Mouse (Mus musculus) intestine, embryonic 14.5 days (tissue): Measurements from ENCODE around the gene Mtfmt. TPM values are rescaled to one million over a fixed set of nuclear protein-coding genes. Genes with fewer than 3 reads are reported as not detected.

Source experiments
- ATAC-seq: fragments of 200-750 bp; cut with Nextera tagmentation; replicated peaks from 2 replicates; pipeline ENCODE4 v1.8.0; 2017; ENCODE audit warnings: low read depth, moderate number of reproducible peaks, moderate TSS enrichment, moderate library complexity; ENCODE audit not compliant: low FRiP score, low TSS enrichment
- DNase-seq: peaks from one replicate; pipeline ENCODE4 v3.0.0-alpha.2; 2018; ENCODE audit warnings: low spot score
- H3K27ac ChIP-seq: fragments of 300-500 bp; sonication (generic); 2 replicates; pipeline ENCODE4 v1.5.1; 2014; ENCODE audit warnings: low read depth, mild to moderate bottlenecking, control low read depth
- H3K27me3 ChIP-seq: fragments of 300-500 bp; sonication (generic); replicated peaks from 2 replicates; pipeline ENCODE4 v1.6.1; 2014; ENCODE audit warnings: low read length, control low read depth; ENCODE audit not compliant: control insufficient read depth, insufficient read depth
- H3K36me3 ChIP-seq: fragments of 300-500 bp; sonication (generic); 2 replicates; pipeline ENCODE4 v1.6.1; 2014; ENCODE audit warnings: low read length, control low read depth; ENCODE audit not compliant: control insufficient read depth, insufficient read depth
- H3K4me1 ChIP-seq: fragments of 300-500 bp; sonication (generic); replicated peaks from 2 replicates; pipeline ENCODE4 v1.6.1; 2014; ENCODE audit warnings: low read length, control low read depth, mixed read lengths; ENCODE audit not compliant: control insufficient read depth, insufficient read depth
- H3K4me2 ChIP-seq: fragments of 300-500 bp; sonication (generic); 2 replicates; pipeline ENCODE4 v1.6.1; 2014; ENCODE audit warnings: low read length
- H3K4me3 ChIP-seq: fragments of 300-500 bp; sonication (generic); 2 replicates; pipeline ENCODE4 v1.5.1; 2014; ENCODE audit warnings: low read depth, low read length, control low read depth, mixed read lengths
- H3K9ac ChIP-seq: fragments of 300-500 bp; sonication (generic); 2 replicates; pipeline ENCODE4 v1.6.1; 2014; ENCODE audit warnings: mild to moderate bottlenecking, low read length
- H3K9me3 ChIP-seq: fragments of 300-500 bp; sonication (generic); 2 replicates; pipeline ENCODE4 v1.6.1; 2016; ENCODE audit warnings: low read length, control low read depth; ENCODE audit not compliant: control insufficient read depth
- WGBS: fragments of 180-500 bp; shearing (Covaris S2); extraction: QIAGEN DNeasy Blood & Tissue Kit; methylation state at CpG from one replicate; pipeline ENCODE4 v1.1.7; 2014; 5-methylcytosine and 5-hydroxymethylcytosine counted together
- polyA plus RNA-seq: library from polyadenylated mRNA; unstranded; fragments of >200 nt; fragmentation: Nextera tagmentation; extraction: Ambion mirVana; gene quantifications from 2 replicates; pipeline ENCODE4 v1.2.1, GENCODE M21; 2014

The Mtfmt gene
- polyA plus RNA-seq, 1 experiment from 2014 or later: 19.5 TPM

DNA sequence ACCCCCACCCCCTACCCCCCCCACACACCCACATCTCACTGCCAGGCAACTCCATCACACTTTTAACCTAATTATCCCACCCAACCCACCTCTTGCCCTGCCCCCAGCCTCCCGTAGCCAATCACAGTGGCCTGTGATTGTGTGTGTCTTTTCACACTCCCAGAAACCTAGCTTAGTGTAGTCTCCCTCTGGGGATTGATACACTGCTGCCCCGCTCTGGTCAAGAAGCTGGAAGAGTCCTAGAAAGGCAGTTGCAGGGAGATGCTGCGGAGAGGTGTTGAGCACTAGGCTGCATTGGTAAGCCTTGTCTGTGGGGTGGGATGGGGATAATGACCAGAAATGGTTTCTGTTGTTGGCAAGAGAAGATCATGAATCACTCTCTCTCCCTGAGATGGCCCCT, 17.8 kb upstream of the Mtfmt start:
- peaks cover 12% of the 10 kb centered on the region; the same call in 1 of the 2 replicates for H3K27me3 ChIP-seq
- 23% methylated on average over 3 of the region's 3 CpGs for WGBS

DNA sequence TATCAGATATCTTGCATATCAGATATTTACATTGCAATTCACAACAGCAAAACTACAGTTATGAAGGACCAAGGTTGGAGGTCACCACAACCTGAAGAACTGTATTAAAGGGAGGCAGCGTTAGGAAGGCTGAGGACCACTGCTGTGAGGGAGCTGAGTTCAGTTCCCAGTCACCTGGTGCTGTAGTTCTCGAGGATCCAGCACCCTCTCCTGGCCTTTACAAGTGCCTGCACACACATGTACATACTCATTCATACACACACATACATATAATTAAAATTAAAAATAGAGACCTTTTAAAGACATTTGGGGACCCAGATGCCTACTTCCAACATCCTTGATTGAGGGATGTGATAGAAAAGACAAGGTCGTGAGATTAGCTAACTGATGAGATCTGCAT, 15.9 kb upstream of the Mtfmt start:
- Histone ChIP-seq H3K4me1 (no peaks in the 10 kb centered on the region), H3K27ac (no peak overlapping the region), H3K9ac (no peak overlapping the region), H3K27me3 (0 out of 2 replicates have a peak, but pooled peaks cover 3% of the 10 kb centered on the region), H3K9me3 (no peaks in the 10 kb centered on the region), H3K4me3 (no peak overlapping the region), H3K36me3 (no peaks in the 10 kb centered on the region), H3K4me2 (no peak overlapping the region)
- DNase-seq (no peak), ATAC-seq (no peak)
- WGBS: 80% methylated on average over 3 of the region's 3 CpGs

More for the DNA sequence above, 17.8 kb upstream of the Mtfmt start:
- no peak overlapping the region for H3K4me2 ChIP-seq
- no peak overlapping the region for H3K9ac ChIP-seq
- H3K27ac ChIP-seq: no peak overlapping the region
- H3K4me1 ChIP-seq: no peaks in the 10 kb centered on the region
- no peaks in the 10 kb centered on the region for H3K9me3 ChIP-seq
- ATAC-seq (no peak), DNase-seq (no peak)
- H3K36me3 ChIP-seq: no peaks in the 10 kb centered on the region
- no peak overlapping the region for H3K4me3 ChIP-seq

DNA sequence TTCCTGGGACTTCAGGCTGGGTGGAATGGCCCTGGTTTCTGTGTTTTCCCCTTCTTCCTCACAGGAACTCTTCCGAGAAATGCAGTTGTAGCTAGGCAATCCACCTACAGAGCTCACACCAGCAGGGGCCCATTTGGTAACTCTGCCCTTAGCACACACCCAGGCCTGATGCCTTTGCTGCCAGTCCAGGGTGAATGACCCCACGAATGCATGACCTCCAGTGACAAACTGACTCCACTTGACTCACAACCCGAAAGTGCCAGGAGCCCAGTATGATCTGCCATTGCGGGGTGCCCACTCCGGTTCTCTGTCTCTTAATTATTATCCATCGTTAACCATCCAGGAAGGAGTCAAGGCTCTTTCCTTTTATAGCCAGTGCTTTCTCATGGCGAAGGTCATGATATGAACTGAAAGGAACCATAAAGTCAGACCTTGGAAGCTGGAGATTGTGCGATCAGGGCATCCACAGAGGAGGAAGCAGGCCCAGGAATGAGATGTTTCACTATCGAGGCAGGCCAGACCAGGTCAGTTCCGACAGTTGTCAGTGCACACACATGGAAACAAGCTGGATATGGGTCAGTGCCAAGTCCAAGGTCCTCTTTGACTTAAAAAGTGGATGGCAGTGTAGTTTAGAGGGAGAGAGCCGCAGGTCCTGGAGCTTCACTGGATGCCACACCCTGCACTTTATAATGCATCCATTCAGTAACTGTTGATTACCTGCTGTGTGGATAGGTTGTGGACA, 12.7 kb upstream of the Mtfmt start, which contains the start of gene Slc51b:
TSS of gene Slc51b (minus strand) at position 196 of the 742 bp plus-strand sequence.
- 69% methylated on average over 11 of the region's 11 CpGs for WGBS
- H3K4me1 ChIP-seq: no peaks in the 10 kb centered on the region
- DNase-seq (no peak), ATAC-seq (no peak)
- no peaks in the 10 kb centered on the region for H3K36me3 ChIP-seq
- H3K4me3 ChIP-seq: no peak within 1 kb of the TSS
- H3K27ac ChIP-seq: no peak within 1 kb of the TSS
- no peaks in the 10 kb centered on the region for H3K27me3 ChIP-seq
- no peak within 1 kb of the TSS for H3K4me2 ChIP-seq
- no peaks in the 10 kb centered on the region for H3K9me3 ChIP-seq
- H3K9ac ChIP-seq: no peak within 1 kb of the TSS

DNA sequence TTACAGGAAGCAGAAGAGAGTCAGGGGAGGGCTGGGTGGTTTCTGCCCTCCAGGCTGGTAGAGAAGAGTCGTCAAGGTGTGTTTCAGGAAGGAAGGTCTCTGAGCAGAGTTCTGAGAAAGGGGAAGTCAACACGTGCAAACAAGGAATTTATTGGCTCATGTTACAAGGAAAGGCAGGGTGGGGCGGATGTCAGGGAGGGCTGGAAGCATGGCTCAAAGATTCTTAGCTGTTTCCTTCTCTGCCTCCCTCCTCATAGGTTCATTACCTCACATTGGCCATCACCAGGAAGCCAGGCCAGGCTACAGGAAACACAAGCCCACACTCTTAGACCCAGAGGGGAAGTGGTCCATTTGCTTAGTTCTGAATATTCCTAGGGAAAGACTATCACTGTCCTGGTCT, 11.2 kb upstream of the Mtfmt start:
- Histone ChIP-seq H3K4me3 (no peak overlapping the region), H3K4me1 (no peaks in the 10 kb centered on the region), H3K9ac (no peak overlapping the region), H3K27me3 (no peaks in the 10 kb centered on the region), H3K4me2 (no peak overlapping the region), H3K36me3 (no peaks in the 10 kb centered on the region), H3K9me3 (no peaks in the 10 kb centered on the region), H3K27ac (no peak overlapping the region)
- no peak for DNase-seq
- WGBS: 20% methylated on average over 3 of the region's 3 CpGs
- no peak for ATAC-seq

DNA sequence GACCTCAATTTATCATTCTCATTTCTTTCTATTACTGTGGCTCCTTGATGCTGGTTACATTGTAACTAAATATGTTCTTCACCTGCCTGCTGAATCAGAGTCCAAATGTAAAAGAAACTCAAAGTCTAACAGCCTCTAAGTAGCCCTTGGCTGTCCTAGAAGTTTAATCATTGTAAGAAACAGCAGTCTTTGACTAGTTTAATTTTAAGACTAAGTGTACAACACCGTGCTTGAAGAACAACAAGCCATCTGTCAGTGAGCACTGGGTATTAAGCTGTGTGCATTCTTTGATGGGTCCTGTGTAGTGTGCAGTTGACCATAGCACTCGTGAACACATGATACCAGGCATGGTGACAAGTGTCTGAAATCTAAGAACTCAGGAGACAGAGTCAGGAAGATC, 8.1 kb upstream of the Mtfmt start:
- H3K4me2 ChIP-seq: no peak overlapping the region
- WGBS: 78% methylated on average over 2 of the region's 2 CpGs
- ATAC-seq (no peak), DNase-seq (no peak)
- H3K9me3 ChIP-seq: no peaks in the 10 kb centered on the region
- no peaks in the 10 kb centered on the region for H3K27me3 ChIP-seq
- H3K9ac ChIP-seq: no peak overlapping the region
- no peaks in the 10 kb centered on the region for H3K4me1 ChIP-seq
- no peak overlapping the region for H3K4me3 ChIP-seq
- no peak overlapping the region for H3K27ac ChIP-seq
- H3K36me3 ChIP-seq: no peaks in the 10 kb centered on the region

DNA sequence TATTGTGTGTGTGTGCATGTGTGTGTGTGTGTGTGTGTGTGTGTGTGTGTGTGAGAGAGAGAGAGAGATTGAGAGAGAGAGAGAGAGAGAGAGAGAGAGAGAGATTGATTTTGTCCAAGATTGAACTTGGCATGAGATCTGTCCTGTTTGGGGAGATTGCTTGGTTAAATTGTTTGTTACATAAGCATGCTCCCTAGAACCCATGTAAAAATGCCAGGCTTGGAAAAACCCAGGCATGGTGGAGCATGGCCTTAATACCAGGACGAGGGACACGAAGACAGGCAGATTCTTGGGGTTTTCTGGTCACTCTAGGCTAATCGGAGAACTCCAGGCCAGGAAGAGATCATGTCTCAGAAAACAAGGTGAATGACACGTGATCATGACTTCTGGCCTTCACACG, 7.6 kb upstream of the Mtfmt start:
- Histone ChIP-seq H3K4me1 (no peaks in the 10 kb centered on the region), H3K9ac (no peak overlapping the region), H3K4me3 (no peak overlapping the region), H3K27me3 (no peaks in the 10 kb centered on the region; the same call in 1 of the 2 replicates), H3K9me3 (no peaks in the 10 kb centered on the region), H3K4me2 (no peak overlapping the region), H3K36me3 (no peaks in the 10 kb centered on the region), H3K27ac (no peak overlapping the region)
- ATAC-seq (no peak), DNase-seq (no peak)
- WGBS: 89% methylated on average over 5 of the region's 5 CpGs

DNA sequence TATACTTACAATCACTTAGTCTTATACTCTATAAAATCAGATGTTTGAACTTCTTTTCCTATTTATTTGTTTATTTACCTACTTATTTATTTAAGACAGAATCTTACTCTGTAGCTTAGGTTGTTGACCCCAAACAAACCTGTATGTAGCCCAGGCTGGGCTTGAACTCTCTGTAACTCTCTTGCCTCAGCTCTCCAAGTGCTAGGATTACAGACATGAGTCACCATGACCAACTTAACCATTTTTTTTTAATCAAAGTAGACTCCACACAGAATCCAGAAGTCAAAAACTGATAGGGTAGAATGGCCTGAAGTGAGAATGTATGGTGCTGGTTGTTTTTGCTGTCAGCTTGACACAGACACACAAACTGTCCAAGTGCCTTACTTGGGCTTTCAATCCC, 5.2 kb upstream of the Mtfmt start:
- Histone ChIP-seq H3K9ac (no peak overlapping the region), H3K4me1 (no peaks in the 10 kb centered on the region), H3K9me3 (no peaks in the 10 kb centered on the region), H3K4me3 (no peak overlapping the region), H3K4me2 (no peak overlapping the region), H3K36me3 (no peaks in the 10 kb centered on the region), H3K27me3 (no peaks in the 10 kb centered on the region; the same call in 1 of the 2 replicates), H3K27ac (no peak overlapping the region)
- ATAC-seq (no peak), DNase-seq (no peak)

DNA sequence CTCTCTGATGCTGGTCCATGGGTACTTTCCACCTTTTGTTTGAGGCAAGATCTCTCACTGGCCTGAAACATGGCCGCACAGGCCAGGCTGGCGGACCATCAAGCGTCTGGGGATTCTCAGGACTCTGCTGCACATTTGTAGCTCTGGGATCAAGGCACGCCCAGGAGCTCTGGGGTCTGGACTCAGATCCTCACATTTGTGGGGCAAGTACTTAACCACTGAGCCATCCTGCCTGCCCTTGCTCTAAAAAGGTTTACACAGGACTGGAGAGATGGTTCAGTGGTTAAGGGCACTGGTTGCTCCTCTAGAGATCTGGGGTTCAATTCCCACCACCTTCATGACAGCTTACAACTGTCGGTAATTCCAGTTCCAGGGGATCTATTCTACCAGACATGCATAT, 4.7 kb upstream of the Mtfmt start:
- H3K4me3 ChIP-seq: no peak overlapping the region
- WGBS: 87% methylated on average over 5 of the region's 5 CpGs
- no peak overlapping the region for H3K27ac ChIP-seq
- H3K36me3 ChIP-seq: no peaks in the 10 kb centered on the region
- H3K27me3 ChIP-seq: no peaks in the 10 kb centered on the region; the same call in 1 of the 2 replicates
- H3K4me1 ChIP-seq: no peaks in the 10 kb centered on the region
- H3K9ac ChIP-seq: no peak overlapping the region
- DNase-seq (no peak), ATAC-seq (no peak)
- H3K4me2 ChIP-seq: no peak overlapping the region
- no peaks in the 10 kb centered on the region for H3K9me3 ChIP-seq

DNA sequence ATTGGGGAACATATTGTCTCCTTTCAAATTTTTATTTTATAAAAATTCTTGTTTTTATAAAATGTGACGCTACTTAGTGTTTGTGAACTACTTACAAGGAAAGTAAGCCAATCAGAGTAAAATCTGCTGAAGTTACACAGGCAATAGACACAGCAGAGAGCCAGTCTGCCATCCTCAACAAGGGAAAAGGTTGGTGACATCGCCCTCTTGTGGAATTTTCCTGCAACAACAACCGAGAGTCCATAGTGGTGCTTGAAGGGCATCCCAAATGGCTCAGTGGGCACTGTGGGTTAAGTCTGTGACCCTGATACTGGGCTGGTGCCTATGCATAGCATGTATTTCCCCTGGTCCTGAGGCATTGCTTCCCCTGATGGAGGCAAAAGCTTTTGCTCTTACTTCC, 3.3 kb upstream of the Mtfmt start:
- Histone ChIP-seq H3K4me3 (no peak overlapping the region), H3K9ac (no peak overlapping the region), H3K9me3 (no peaks in the 10 kb centered on the region), H3K4me2 (no peak overlapping the region), H3K27ac (no peak overlapping the region), H3K27me3 (no peaks in the 10 kb centered on the region; the same call in 1 of the 2 replicates), H3K4me1 (no peaks in the 10 kb centered on the region; the same call in 1 of the 2 replicates), H3K36me3 (no peaks in the 10 kb centered on the region)
- DNase-seq: peak; percentile 91
- 2% methylated on average over 3 of the region's 3 CpGs for WGBS
- no peak for ATAC-seq
